Mouse (Mus musculus): ENCODE data around the gene Ltbp1.

GRCm38 (mm10) chr17:75263336-75263990, 258.1 kb downstream of the Ltbp1 start:
- TF ChIP-seq ZKSCAN1 (IDR thresholded peaks at IDR 0.05; ENCODE audit: low read depth, low read length), result no peak
- no peak for TF ChIP-seq CHD1 (IDR thresholded peaks at IDR 0.05; ENCODE audit: low read depth, low read length)
- TF ChIP-seq ZC3H11A (IDR thresholded peaks at IDR 0.05; ENCODE audit: low read depth, low read length), result no peak
- no peak for TF ChIP-seq CTCF (IDR thresholded peaks at IDR 0.05 in 2 of 3, conservative IDR thresholded peaks at IDR 0.05 in 1 of 3; ENCODE audit: control insufficient read depth in 1 of 3, insufficient read depth in 1 of 3, low read depth in 2 of 3, low read length in 3 of 3, poor library complexity in 1 of 3, severe bottlenecking in 1 of 3)
- TF ChIP-seq EP300 (IDR thresholded peaks at IDR 0.05; ENCODE audit: low read depth in 1 of 2, low read length in 2 of 2), result no peak
- no peak for TF ChIP-seq ETS1 (IDR thresholded peaks at IDR 0.05; ENCODE audit: low read depth, low read length)
- no peak for TF ChIP-seq NRF1 (IDR thresholded peaks at IDR 0.05; ENCODE audit: insufficient read depth, low read depth, low read length, poor library complexity, severe bottlenecking)
- TF ChIP-seq POLR2A (IDR thresholded peaks at IDR 0.05; ENCODE audit: control insufficient read depth in 1 of 2, insufficient read depth in 1 of 2, low read depth in 1 of 2, low read length in 2 of 2, poor library complexity in 1 of 2), result no peak
- TF ChIP-seq KAT2A (conservative IDR thresholded peaks at IDR 0.05; ENCODE audit: low read depth, low read length), result no peak
- no peak for TF ChIP-seq TAL1 (IDR thresholded peaks at IDR 0.05; ENCODE audit: low read length)
- no peak for TF ChIP-seq UBTF (IDR thresholded peaks at IDR 0.05; ENCODE audit: borderline replicate concordance, insufficient read depth, low read depth, low read length)

Data from MEL (cell line).